Mouse (Mus musculus) E14TG2a.4 (cell line): ENCODE results near the gene Acot13.

Source experiments
- CTCF ChIP-seq: conservative IDR thresholded peaks from 2 replicates; pipeline ENCODE4 v1.5.1; 2014; ENCODE audit warnings: low read length
- NANOG ChIP-seq: IDR thresholded peaks from 2 replicates; pipeline ENCODE4 v1.6.1; 2014; ENCODE audit warnings: borderline replicate concordance, low read length, mixed read lengths
- POU5F1 ChIP-seq: IDR thresholded peaks from 2 replicates; pipeline ENCODE4 v1.6.1; 2014; ENCODE audit warnings: low read length, borderline replicate concordance

- TF ChIP-seq CTCF (no peak), NANOG (no peak), POU5F1 (no peak)
These were observed 40.0 kb downstream of the Acot13 start for GRCm38 (mm10) chr13:24791349-24791748.
